Mouse (Mus musculus): Measurements from ENCODE around the gene Olfr318. TPM values are rescaled to one million over a fixed set of nuclear protein-coding genes. Genes with fewer than 3 reads are reported as not detected.
"Not testable (repeated sequence)": the region's sequence is repeated elsewhere in the genome, so short reads cannot be mapped to it uniquely, and the experiment has no call there.

Gene Olfr318
- not detected in 2 replicates for polyA plus RNA-seq (2014; fragmentation: Nextera tagmentation; extraction: Ambion mirVana)

DNA sequence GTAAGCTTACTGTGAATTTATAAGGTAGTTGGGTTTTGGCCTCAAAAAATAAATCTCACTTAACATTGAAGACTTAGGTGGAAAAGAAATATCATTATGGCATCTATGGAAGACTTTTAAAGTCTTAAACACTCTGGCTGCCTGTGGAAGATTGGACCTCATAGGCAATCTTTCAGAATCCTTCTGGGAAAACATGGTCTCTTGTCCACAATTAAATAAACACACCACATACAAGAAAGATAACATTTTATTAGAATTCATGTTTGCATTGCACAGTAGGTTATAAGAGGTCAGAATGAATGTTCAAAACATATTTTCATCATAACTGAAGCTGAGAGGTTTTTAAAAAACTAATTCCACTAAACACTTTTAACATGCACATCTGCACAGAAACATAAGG lies at the start of gene Olfr318:
Olfr318 (minus strand) TSS at position 101 of the 400 bp plus-strand sequence.
- Histone ChIP-seq H3K4me2 (ENCODE audit: low read depth, severe bottlenecking) (no peak within 1 kb of the TSS), H3K4me1 (ENCODE audit: control insufficient read depth, insufficient read depth, low read length) (no peaks in the 10 kb centered on the region), H3K9me3 (ENCODE audit: control insufficient read depth, low read length) (no peaks in the 10 kb centered on the region), H3K27me3 (ENCODE audit: control insufficient read depth, insufficient read depth, low read length) (no peaks in the 10 kb centered on the region), H3K9ac (ENCODE audit: low read length) (no peak within 1 kb of the TSS), H3K4me3 (ENCODE audit: low read depth, low read length) (no peak within 1 kb of the TSS), H3K36me3 (ENCODE audit: control insufficient read depth, insufficient read depth, low read length) (no peaks in the 10 kb centered on the region), H3K27ac (replicated peaks; ENCODE audit: low read depth, low read length) (no peak within 1 kb of the TSS)
- no peak for ATAC-seq (ENCODE audit: insufficient number of reproducible peaks, low FRiP score, low TSS enrichment, low read depth)
- DNase-seq (ENCODE audit: low spot score): no peak

DNA sequence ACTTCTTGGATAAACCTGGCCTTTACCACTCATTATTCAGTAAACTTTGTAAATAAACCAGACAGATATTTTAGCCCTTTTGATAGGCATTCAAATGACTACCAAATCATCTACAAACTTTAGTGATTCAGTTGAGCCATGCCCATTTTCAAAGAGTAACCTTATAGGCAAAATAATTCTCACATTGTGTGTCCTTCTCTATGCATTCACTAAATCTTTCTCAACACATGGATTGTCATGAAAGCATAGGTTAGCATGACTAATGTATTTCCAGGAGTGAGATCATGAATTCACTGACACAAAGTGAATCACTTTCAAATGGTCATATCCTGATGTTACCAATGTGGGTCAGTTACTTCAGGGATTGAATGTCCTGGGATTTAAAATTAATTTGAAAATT lies 49.1 kb upstream of the Olfr318 start, which contains the start of gene Olfr315:
Olfr315 (plus strand) TSS at position 301 of the 400 bp plus-strand sequence.
- H3K27me3 ChIP-seq (ENCODE audit: control insufficient read depth, insufficient read depth, low read length): no peaks in the 10 kb centered on the region

DNA sequence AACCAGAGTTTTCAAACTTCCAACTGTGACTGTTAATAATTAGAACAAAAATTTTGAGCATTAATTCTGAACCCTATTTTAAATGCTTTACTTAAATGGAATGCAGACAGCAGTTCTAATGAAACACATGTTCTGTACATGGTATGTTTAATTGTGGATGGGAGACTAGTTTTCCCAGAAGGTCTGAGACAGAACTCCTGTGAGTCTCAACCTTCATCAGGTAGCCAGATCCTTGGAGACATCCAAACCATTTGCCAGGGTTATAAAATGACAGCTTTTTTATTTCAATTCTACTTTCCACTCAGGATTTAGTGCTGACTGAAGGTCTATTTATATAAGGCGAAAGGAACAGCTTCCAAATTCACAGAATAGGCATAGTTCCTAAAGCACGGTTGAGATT lies 28.6 kb upstream of the Olfr318 start, which contains the start of gene Olfr316:
Olfr316 (plus strand) TSS at position 301 of the 400 bp plus-strand sequence.
- H3K4me1 ChIP-seq (ENCODE audit: control insufficient read depth, insufficient read depth, low read length): no peaks in the 10 kb centered on the region
- H3K27ac ChIP-seq (replicated peaks; ENCODE audit: low read depth, low read length): no peak within 1 kb of the TSS
- no peaks in the 10 kb centered on the region for H3K9me3 ChIP-seq (ENCODE audit: control insufficient read depth, low read length)
- no peak for DNase-seq (ENCODE audit: low spot score)
- H3K27me3 ChIP-seq (ENCODE audit: control insufficient read depth, insufficient read depth, low read length): no peaks in the 10 kb centered on the region
- H3K4me2 ChIP-seq (ENCODE audit: low read depth, severe bottlenecking): no peak within 1 kb of the TSS
- 91% methylated on average over 2 of the region's 2 CpGs for WGBS
- H3K9ac ChIP-seq (ENCODE audit: low read length): no peak within 1 kb of the TSS
- H3K36me3 ChIP-seq (ENCODE audit: control insufficient read depth, insufficient read depth, low read length): no peaks in the 10 kb centered on the region
- H3K4me3 ChIP-seq (ENCODE audit: low read depth, low read length): no peak within 1 kb of the TSS
- ATAC-seq (ENCODE audit: insufficient number of reproducible peaks, low FRiP score, low TSS enrichment, low read depth): no peak

More for the DNA sequence above, 49.1 kb upstream of the Olfr318 start, which contains the start of gene Olfr315:
- no peak within 1 kb of the TSS for H3K27ac ChIP-seq (replicated peaks; ENCODE audit: low read depth, low read length)
- no peaks in the 10 kb centered on the region for H3K36me3 ChIP-seq (ENCODE audit: control insufficient read depth, insufficient read depth, low read length)
- H3K9ac ChIP-seq (ENCODE audit: low read length): no peak within 1 kb of the TSS
- H3K4me3 ChIP-seq (ENCODE audit: low read depth, low read length): no peak within 1 kb of the TSS
- H3K4me1 ChIP-seq (ENCODE audit: control insufficient read depth, insufficient read depth, low read length): no peaks in the 10 kb centered on the region
- no peak within 1 kb of the TSS for H3K4me2 ChIP-seq (ENCODE audit: low read depth, severe bottlenecking)
- ATAC-seq (ENCODE audit: insufficient number of reproducible peaks, low FRiP score, low TSS enrichment, low read depth): no peak
- no peak for DNase-seq (ENCODE audit: low spot score)
- no peaks in the 10 kb centered on the region for H3K9me3 ChIP-seq (ENCODE audit: control insufficient read depth, low read length)

- not testable (repeated sequence) for DNase-seq (ENCODE audit: low spot score); H3K4me2 ChIP-seq (ENCODE audit: low read depth, severe bottlenecking); H3K4me1 ChIP-seq (ENCODE audit: control insufficient read depth, insufficient read depth, low read length); H3K9me3 ChIP-seq (ENCODE audit: control insufficient read depth, low read length); H3K4me3 ChIP-seq (ENCODE audit: low read depth, low read length); ATAC-seq (ENCODE audit: insufficient number of reproducible peaks, low FRiP score, low TSS enrichment, low read depth); H3K27ac ChIP-seq (replicated peaks; ENCODE audit: low read depth, low read length); H3K27me3 ChIP-seq (ENCODE audit: control insufficient read depth, insufficient read depth, low read length); H3K9ac ChIP-seq (ENCODE audit: low read length); H3K36me3 ChIP-seq (ENCODE audit: control insufficient read depth, insufficient read depth, low read length)
- 86% methylated on average over 18 of the region's 18 CpGs for WGBS
Measured at GRCm38 (mm10) chr11:58751096-58751495, 27.3 kb upstream of the Olfr318 start.

GRCm38 (mm10) chr11:58738792-58739262 lies 15.0 kb upstream of the Olfr318 start, which contains the start of gene Olfr317:
TSS of gene Olfr317 (minus strand) at chr11:58739212.
- no peaks in the 10 kb centered on the region for H3K9me3 ChIP-seq (ENCODE audit: control insufficient read depth, low read length)
- no peak within 1 kb of the TSS for H3K9ac ChIP-seq (ENCODE audit: low read length)
- 63% methylated on average over 4 of the region's 4 CpGs for WGBS
- H3K36me3 ChIP-seq (ENCODE audit: control insufficient read depth, insufficient read depth, low read length): no peaks in the 10 kb centered on the region
- H3K4me3 ChIP-seq (ENCODE audit: low read depth, low read length): no peak within 1 kb of the TSS
- no peak within 1 kb of the TSS for H3K4me2 ChIP-seq (ENCODE audit: low read depth, severe bottlenecking)
- DNase-seq (ENCODE audit: low spot score) (no peak), ATAC-seq (ENCODE audit: insufficient number of reproducible peaks, low FRiP score, low TSS enrichment, low read depth) (no peak)
- no peaks in the 10 kb centered on the region for H3K4me1 ChIP-seq (ENCODE audit: control insufficient read depth, insufficient read depth, low read length)
- H3K27me3 ChIP-seq (ENCODE audit: control insufficient read depth, insufficient read depth, low read length): no peaks in the 10 kb centered on the region
- no peak within 1 kb of the TSS for H3K27ac ChIP-seq (replicated peaks; ENCODE audit: low read depth, low read length)

GRCm38 (mm10) chr11:58733372-58733771 lies 9.6 kb upstream of the Olfr318 start:
- Histone ChIP-seq H3K27me3 (ENCODE audit: control insufficient read depth, insufficient read depth, low read length) (no peaks in the 10 kb centered on the region), H3K4me3 (ENCODE audit: low read depth, low read length) (no peak overlapping the region), H3K27ac (replicated peaks; ENCODE audit: low read depth, low read length) (no peak overlapping the region), H3K9ac (ENCODE audit: low read length) (no peak overlapping the region), H3K4me1 (ENCODE audit: control insufficient read depth, insufficient read depth, low read length) (no peaks in the 10 kb centered on the region), H3K36me3 (ENCODE audit: control insufficient read depth, insufficient read depth, low read length) (no peaks in the 10 kb centered on the region), H3K9me3 (ENCODE audit: control insufficient read depth, low read length) (no peaks in the 10 kb centered on the region), H3K4me2 (ENCODE audit: low read depth, severe bottlenecking) (no peak overlapping the region)
- ATAC-seq (ENCODE audit: insufficient number of reproducible peaks, low FRiP score, low TSS enrichment, low read depth) (no peak), DNase-seq (ENCODE audit: low spot score) (no peak)
- WGBS: 71% methylated on average over 3 of the region's 3 CpGs

GRCm38 (mm10) chr11:58727896-58728650 lies 4.3 kb upstream of the Olfr318 start:
- H3K27ac ChIP-seq (replicated peaks; ENCODE audit: low read depth, low read length); H3K4me1 ChIP-seq (ENCODE audit: control insufficient read depth, insufficient read depth, low read length); H3K27me3 ChIP-seq (ENCODE audit: control insufficient read depth, insufficient read depth, low read length); DNase-seq (ENCODE audit: low spot score); H3K9ac ChIP-seq (ENCODE audit: low read length); H3K4me3 ChIP-seq (ENCODE audit: low read depth, low read length); H3K9me3 ChIP-seq (ENCODE audit: control insufficient read depth, low read length); H3K4me2 ChIP-seq (ENCODE audit: low read depth, severe bottlenecking); ATAC-seq (ENCODE audit: insufficient number of reproducible peaks, low FRiP score, low TSS enrichment, low read depth); H3K36me3 ChIP-seq (ENCODE audit: control insufficient read depth, insufficient read depth, low read length): not testable (repeated sequence)
- WGBS: 92% methylated on average over 6 of the region's 6 CpGs

GRCm38 (mm10) chr11:58719701-58720100 lies 4.1 kb downstream of the Olfr318 start:
- no peak overlapping the region for H3K9ac ChIP-seq (ENCODE audit: low read length)
- no peak overlapping the region for H3K4me2 ChIP-seq (ENCODE audit: low read depth, severe bottlenecking)
- no peaks in the 10 kb centered on the region for H3K4me1 ChIP-seq (ENCODE audit: control insufficient read depth, insufficient read depth, low read length)
- H3K27me3 ChIP-seq (ENCODE audit: control insufficient read depth, insufficient read depth, low read length): no peaks in the 10 kb centered on the region
- no peaks in the 10 kb centered on the region for H3K9me3 ChIP-seq (ENCODE audit: control insufficient read depth, low read length)
- no peaks in the 10 kb centered on the region for H3K36me3 ChIP-seq (ENCODE audit: control insufficient read depth, insufficient read depth, low read length)
- H3K4me3 ChIP-seq (ENCODE audit: low read depth, low read length): no peak overlapping the region
- ATAC-seq (ENCODE audit: insufficient number of reproducible peaks, low FRiP score, low TSS enrichment, low read depth): no peak
- no peak for DNase-seq (ENCODE audit: low spot score)
- H3K27ac ChIP-seq (replicated peaks; ENCODE audit: low read depth, low read length): no peak overlapping the region
- 82% methylated on average over 4 of the region's 4 CpGs for WGBS

Measured in limb, embryonic 11.5 days (tissue).